Mouse (Mus musculus) stomach, embryonic 14.5 days (tissue): Measurements from ENCODE around the gene Magi1. TPM values are rescaled to one million over a fixed set of nuclear protein-coding genes. Genes with fewer than 3 reads are reported as not detected.

Experiments used
- ATAC-seq: fragments of 200-750 bp; cut with Nextera tagmentation; 2 replicates; pipeline ENCODE4 v1.8.0; 2017; ENCODE audit warnings: low read depth, moderate TSS enrichment; ENCODE audit not compliant: insufficient number of reproducible peaks, insufficient read depth, low FRiP score
- H3K27ac ChIP-seq: fragments of 300-500 bp; sonication (generic); 2 replicates; pipeline ENCODE4 v1.5.1; 2014; ENCODE audit warnings: mild to moderate bottlenecking, low read length, moderate library complexity, mixed read lengths
- H3K27me3 ChIP-seq: fragments of 300-500 bp; sonication (generic); 2 replicates; pipeline ENCODE4 v1.6.1; 2014; ENCODE audit warnings: low read length, control low read depth, mixed read lengths; ENCODE audit not compliant: control insufficient read depth, insufficient read depth
- H3K36me3 ChIP-seq: fragments of 300-500 bp; sonication (generic); 2 replicates; pipeline ENCODE4 v1.6.1; 2014; ENCODE audit warnings: mild to moderate bottlenecking, control low read depth, low read length, moderate library complexity, mixed read lengths; ENCODE audit not compliant: control insufficient read depth, insufficient read depth
- H3K4me1 ChIP-seq: fragments of 300-500 bp; sonication (generic); 2 replicates; pipeline ENCODE4 v1.6.1; 2014; ENCODE audit warnings: low read length, control low read depth, mixed read lengths; ENCODE audit not compliant: control insufficient read depth, insufficient read depth
- H3K4me2 ChIP-seq: fragments of 300-500 bp; sonication (generic); replicated peaks from 2 replicates; pipeline ENCODE4 v1.6.1; 2014; ENCODE audit warnings: low read depth, low read length, control low read depth
- H3K4me3 ChIP-seq: fragments of 300-500 bp; sonication (generic); 2 replicates; pipeline ENCODE4 v1.5.1; 2014; ENCODE audit warnings: low read depth, low read length, control low read depth
- H3K9ac ChIP-seq: fragments of 300-500 bp; sonication (generic); replicated peaks from 2 replicates; pipeline ENCODE4 v1.6.1; 2014; ENCODE audit warnings: low read depth, mild to moderate bottlenecking, control low read depth, low read length, moderate library complexity, mixed read lengths
- H3K9me3 ChIP-seq: fragments of 300-500 bp; sonication (generic); 2 replicates; pipeline ENCODE4 v1.6.1; 2016; ENCODE audit warnings: low read depth, low read length, control low read depth; ENCODE audit not compliant: control insufficient read depth
- WGBS: fragments of 180-500 bp; shearing (Covaris S2); extraction: QIAGEN DNeasy Blood & Tissue Kit; methylation state at CpG from one replicate; pipeline ENCODE4 v1.1.7; 2014; 5-methylcytosine and 5-hydroxymethylcytosine counted together
- polyA plus RNA-seq: library from polyadenylated mRNA; unstranded; fragments of >200 nt; fragmentation: Nextera tagmentation; extraction: Ambion mirVana; gene quantifications from 2 replicates; pipeline ENCODE4 v1.2.1, GENCODE M21; 2014

Gene Magi1
- polyA plus RNA-seq, 1 experiment from 2014 or later, result 15.0 TPM

DNA sequence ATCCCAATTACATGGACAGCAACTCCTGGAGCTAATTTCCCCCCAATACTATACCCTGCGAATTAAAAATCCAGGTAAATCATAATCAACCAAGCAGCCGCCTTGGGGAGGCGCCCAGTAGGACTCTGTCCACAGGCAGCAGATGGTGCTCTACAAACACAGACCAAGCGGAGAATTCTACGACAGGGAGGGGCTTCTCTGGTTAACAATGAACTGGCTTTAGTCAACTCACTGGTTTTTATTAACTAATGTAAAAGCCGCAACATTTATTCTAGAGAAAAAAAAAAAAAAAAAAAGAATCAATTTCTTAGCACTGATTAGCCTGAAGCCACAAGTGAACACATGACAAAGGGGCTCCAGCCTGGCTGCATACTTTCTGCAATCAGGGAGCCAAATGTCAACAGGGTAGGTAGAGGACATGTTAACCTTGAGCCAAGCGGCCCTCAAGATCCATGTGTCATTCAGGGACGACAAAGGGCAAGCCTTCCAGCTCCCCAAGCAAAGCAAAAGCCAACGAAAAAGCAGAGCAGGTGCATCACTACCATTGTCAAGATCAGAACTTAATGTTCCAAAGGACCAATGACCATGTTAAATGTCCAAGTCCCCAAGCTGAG, 114.0 kb downstream of the Magi1 start:
- ATAC-seq, result no peak
- Histone ChIP-seq H3K27me3 (no peaks in the 10 kb centered on the region), H3K4me2 (no peak overlapping the region), H3K27ac (peak overlapping the region; percentile 44; the same call in 1 of the 2 replicates), H3K36me3 (no peaks in the 10 kb centered on the region), H3K4me1 (peaks cover 7% of the 10 kb centered on the region; the same call in 1 of the 2 replicates), H3K9ac (no peak overlapping the region), H3K9me3 (no peaks in the 10 kb centered on the region), H3K4me3 (no peak overlapping the region)
- 68% methylated on average over 9 of the region's 9 CpGs for WGBS

DNA sequence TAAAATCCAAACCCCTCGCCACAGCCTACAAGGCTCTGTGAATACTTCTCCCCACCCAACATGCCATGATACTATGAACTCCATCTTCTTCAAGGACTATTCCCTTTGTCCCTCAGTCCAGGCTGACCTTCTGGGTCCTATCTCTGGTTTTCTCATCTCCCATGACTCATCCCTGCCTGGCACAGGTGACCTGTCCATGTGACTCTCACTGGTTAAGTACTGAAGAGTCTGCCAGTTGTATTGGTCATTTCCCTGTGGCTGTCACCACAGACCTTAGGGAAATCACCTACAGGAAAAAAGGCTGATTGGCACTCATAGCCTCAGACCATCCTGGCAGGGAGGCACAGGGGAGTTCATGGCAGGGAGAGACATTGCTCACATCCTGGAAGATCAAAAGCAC, 117.8 kb downstream of the Magi1 start:
- 90% methylated on average over 1 of the region's 1 CpGs for WGBS
- no peak overlapping the region for H3K4me2 ChIP-seq
- no peak overlapping the region for H3K9ac ChIP-seq
- H3K4me3 ChIP-seq, result no peak overlapping the region
- no peaks in the 10 kb centered on the region for H3K27me3 ChIP-seq
- peaks cover 19% of the 10 kb centered on the region for H3K4me1 ChIP-seq
- peak overlapping the region; percentile 0; the same call in 1 of the 2 replicates for H3K27ac ChIP-seq
- no peaks in the 10 kb centered on the region for H3K9me3 ChIP-seq
- H3K36me3 ChIP-seq, result no peaks in the 10 kb centered on the region
- ATAC-seq, result no peak

DNA sequence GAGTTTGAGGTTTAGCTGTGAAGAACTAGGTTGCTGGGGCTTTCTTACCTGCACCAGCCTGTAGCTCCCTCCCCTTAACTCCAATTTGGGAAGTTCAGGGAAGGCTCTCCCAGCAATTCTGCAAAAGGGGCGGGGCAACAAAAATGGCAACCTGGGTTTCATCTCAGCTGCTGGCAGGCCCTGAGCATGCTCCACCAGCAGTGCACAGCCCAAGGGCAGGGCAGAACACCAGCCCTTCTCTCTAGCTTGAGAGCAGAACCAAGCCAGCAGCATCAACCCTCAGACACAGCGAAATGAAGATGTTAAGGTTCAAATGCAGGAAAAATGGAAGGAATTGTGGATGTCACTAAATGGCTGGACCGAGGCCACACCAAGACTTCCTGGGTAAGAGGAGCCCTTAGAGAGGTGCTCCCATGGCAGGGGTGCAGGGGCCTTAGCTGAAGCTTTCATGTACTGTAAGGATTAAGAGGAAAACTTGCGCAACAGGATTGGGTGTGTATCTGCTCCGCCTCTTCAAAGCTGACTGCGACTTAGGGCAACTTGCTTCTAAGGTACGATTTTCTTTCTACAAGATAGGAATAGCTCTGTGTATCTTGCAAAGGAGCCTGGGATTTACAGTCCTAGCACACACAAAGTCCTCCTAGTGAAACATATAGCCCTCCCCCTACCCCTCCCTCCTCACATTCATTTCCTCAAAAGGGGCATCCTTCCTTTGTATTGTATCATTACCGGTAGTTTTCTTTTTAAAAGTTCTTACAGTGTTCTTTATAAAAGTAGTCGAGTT, 118.8 kb downstream of the Magi1 start:
- peak; percentile 64 for ATAC-seq
- H3K27me3 ChIP-seq, result no peaks in the 10 kb centered on the region
- H3K4me1 ChIP-seq, result peaks cover 19% of the 10 kb centered on the region
- no peak overlapping the region for H3K9ac ChIP-seq
- H3K4me2 ChIP-seq, result no peak overlapping the region
- WGBS, result 72% methylated on average over 9 of the region's 9 CpGs
- peak overlapping the region; percentile 81 for H3K27ac ChIP-seq
- H3K4me3 ChIP-seq, result no peak overlapping the region
- H3K36me3 ChIP-seq, result no peaks in the 10 kb centered on the region
- no peaks in the 10 kb centered on the region for H3K9me3 ChIP-seq

DNA sequence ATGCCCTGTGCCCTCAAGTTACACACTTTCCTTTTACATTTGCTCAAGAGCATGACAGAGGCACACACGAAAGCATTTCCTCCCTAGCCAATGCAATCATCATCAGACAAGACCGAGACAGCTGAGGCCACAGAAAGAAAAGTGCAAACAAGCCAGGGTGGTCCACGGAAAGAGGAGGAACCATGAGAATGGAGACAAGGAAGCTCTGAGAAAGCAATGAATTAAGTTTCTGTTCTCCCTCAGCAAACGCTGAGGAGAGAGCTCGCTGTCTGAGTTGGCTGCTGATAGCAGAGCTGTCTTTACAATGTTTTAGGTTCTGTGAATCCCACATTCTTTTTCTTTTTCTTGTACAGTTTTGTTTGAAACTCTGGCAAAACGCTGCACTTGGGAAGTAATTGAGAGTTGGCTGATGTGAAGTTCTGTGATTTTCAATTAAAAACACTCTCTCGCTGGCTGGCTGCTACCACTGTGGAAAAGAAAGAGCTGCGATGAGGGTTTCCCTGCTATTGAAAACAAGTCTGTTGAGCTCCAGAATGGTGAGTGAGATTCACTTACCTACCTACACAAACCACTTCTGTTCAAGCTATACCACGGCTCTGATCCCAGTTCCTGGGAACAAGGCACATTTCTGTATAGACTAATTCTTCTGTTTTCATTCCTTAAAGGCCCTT, 120.3 kb downstream of the Magi1 start:
- H3K9me3 ChIP-seq, result no peaks in the 10 kb centered on the region
- H3K36me3 ChIP-seq, result no peaks in the 10 kb centered on the region
- 17% methylated on average over 9 of the region's 9 CpGs for WGBS
- H3K27me3 ChIP-seq, result no peaks in the 10 kb centered on the region
- H3K9ac ChIP-seq, result no peak overlapping the region
- no peak overlapping the region for H3K4me3 ChIP-seq
- ATAC-seq, result no peak
- peaks cover 20% of the 10 kb centered on the region for H3K4me1 ChIP-seq
- H3K4me2 ChIP-seq, result peak overlapping the region; percentile 37
- H3K27ac ChIP-seq, result peak overlapping the region; percentile 81

DNA sequence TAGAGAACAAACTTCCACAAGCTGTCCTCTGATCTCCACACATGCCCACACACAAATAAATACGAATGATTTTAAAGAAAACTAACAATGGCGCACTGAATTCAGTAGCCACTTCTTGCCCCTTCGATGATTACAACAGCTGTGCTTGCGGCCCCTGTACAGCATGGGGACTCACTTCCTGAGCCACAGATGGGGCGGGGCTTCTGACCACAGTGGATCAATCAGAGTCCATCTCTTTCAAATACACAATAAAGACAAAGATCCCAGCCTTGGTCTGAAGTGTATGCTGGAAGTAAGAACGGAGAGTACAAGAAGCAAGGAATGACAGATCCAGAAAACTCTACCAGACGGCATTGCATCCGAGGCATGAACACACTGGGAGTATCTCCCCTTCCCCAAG, 120.8 kb downstream of the Magi1 start:
- H3K4me2 ChIP-seq, result peak overlapping the region; percentile 37
- peaks cover 24% of the 10 kb centered on the region for H3K4me1 ChIP-seq
- no peaks in the 10 kb centered on the region for H3K9me3 ChIP-seq
- no peaks in the 10 kb centered on the region for H3K27me3 ChIP-seq
- WGBS, result 43% methylated on average over 8 of the region's 8 CpGs
- ATAC-seq, result no peak
- H3K9ac ChIP-seq, result no peak overlapping the region
- no peaks in the 10 kb centered on the region for H3K36me3 ChIP-seq
- peak overlapping the region; percentile 81 for H3K27ac ChIP-seq
- no peak overlapping the region for H3K4me3 ChIP-seq

DNA sequence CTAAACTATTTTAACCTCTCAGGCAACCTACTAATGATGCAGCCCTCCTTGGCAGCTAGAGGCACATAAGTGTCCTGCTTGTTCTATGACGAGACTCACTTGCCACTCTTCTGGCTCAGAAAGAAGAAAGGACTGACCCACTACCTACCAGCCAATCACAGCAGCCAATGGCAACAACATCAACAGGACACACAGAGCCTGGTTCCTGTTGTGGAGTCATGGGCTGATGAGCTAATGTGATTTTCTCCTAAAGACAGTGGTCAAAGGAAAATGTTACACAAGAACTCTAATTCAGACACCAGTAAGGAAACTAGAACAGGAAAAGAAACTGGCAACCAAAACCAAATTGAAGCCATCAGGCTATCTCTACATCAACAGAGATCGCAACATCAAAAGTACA, 124.5 kb downstream of the Magi1 start:
- H3K27me3 ChIP-seq, result no peaks in the 10 kb centered on the region
- no peak overlapping the region for H3K4me3 ChIP-seq
- no peaks in the 10 kb centered on the region for H3K36me3 ChIP-seq
- no peak for ATAC-seq
- H3K4me1 ChIP-seq, result peaks cover 24% of the 10 kb centered on the region
- H3K27ac ChIP-seq, result no peak overlapping the region
- no peak overlapping the region for H3K9ac ChIP-seq
- no peaks in the 10 kb centered on the region for H3K9me3 ChIP-seq
- WGBS, result 61% methylated on average over 2 of the region's 2 CpGs
- no peak overlapping the region for H3K4me2 ChIP-seq

DNA sequence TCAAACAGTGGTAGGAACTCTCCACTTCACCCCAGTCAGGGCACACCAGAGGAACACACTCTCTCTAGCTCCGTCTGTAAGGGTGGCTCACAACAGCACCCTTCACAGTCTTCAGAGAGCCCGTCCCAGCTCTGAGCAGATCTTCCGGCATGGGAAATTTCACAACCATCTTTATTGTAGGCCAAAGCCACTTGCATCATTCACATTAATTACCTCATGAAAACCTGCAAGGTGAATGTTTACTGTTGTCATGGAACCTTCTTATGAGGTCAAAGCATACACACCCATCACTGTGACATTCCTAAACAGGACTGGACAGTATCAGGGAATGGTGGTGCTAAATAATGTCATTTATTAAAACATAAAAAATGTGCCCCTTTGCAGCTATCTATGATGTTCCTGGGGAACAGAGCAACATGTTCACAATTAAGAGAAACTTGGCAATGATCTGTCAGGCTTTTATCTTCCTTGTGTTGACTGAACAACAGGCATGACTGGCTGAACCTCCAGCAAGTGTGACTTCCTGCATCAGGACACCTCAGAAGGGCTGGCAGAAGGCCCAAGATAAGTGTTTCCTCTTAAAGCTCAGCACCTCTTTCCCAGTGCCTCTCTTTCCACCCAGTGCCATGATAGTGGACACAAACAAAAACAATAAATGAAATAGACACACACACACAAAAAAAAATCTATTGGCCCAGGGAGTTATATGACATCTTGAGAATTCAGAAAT, 125.4 kb downstream of the Magi1 start:
- Histone ChIP-seq H3K36me3 (no peaks in the 10 kb centered on the region), H3K27me3 (no peaks in the 10 kb centered on the region), H3K27ac (no peak overlapping the region), H3K4me3 (no peak overlapping the region), H3K4me1 (peaks cover 19% of the 10 kb centered on the region), H3K4me2 (no peak overlapping the region), H3K9ac (no peak overlapping the region), H3K9me3 (no peaks in the 10 kb centered on the region)
- no peak for ATAC-seq
- WGBS, result 80% methylated on average over 3 of the region's 3 CpGs

DNA sequence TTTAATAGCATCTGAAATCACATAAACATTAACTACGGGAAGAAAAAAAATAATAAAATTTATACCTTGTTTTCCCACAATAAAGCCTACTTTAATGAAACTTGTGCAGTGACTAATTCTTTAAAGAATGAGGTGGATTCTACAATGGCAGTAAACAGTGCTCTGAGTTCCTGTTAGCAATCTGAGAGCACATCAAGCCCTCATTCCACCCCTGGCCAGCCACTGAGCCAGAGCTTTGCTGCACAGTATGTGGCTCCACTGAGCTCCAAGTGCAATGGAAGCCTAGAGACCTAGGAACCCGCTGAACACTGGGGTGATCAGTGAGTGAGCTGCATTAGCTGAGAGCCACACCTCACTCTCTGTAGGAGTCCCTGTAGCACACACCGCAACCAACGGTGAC, 127.7 kb downstream of the Magi1 start:
- H3K36me3 ChIP-seq, result no peaks in the 10 kb centered on the region
- ATAC-seq, result no peak
- no peaks in the 10 kb centered on the region for H3K9me3 ChIP-seq
- WGBS, result 66% methylated on average over 4 of the region's 4 CpGs
- no peaks in the 10 kb centered on the region for H3K27me3 ChIP-seq
- H3K27ac ChIP-seq, result no peak overlapping the region
- H3K4me1 ChIP-seq, result peaks cover 12% of the 10 kb centered on the region
- H3K9ac ChIP-seq, result no peak overlapping the region
- no peak overlapping the region for H3K4me3 ChIP-seq
- no peak overlapping the region for H3K4me2 ChIP-seq
